ENCODE assay signal across 8 mouse cellular contexts in genomic region chr9:116383411-116384101, GRCm38 (mm10).
DNase-seq lines count a peak whose midpoint lies in the region; ATAC-seq and TF ChIP-seq lines count a peak whose summit lies in the region.

No protein-coding gene starts in this region.

- no peak for TF ChIP-seq POLR2A in spleen, adult 2 months (IDR thresholded peaks at IDR 0.05; ENCODE audit: low read depth, low read length)

- ATAC-seq in forebrain, embryonic 12.5 days (ENCODE audit: low FRiP score) = peak; percentile 17; the same call in 1 of the 2 replicates
- ATAC-seq in limb, embryonic 11.5 days (ENCODE audit: insufficient number of reproducible peaks, low FRiP score, low TSS enrichment, low read depth) = peak; percentile 81
- no peak for ATAC-seq in neural tube, embryonic 11.5 days (ENCODE audit: insufficient read depth, low FRiP score, low TSS enrichment)
- no peak for ATAC-seq in inflammation-experienced regulatory T-cells, adult 6 months

- H3K27ac ChIP-seq in spleen, adult 2 months (ENCODE audit: insufficient read depth, low read length) = peak overlapping the region; percentile 71
- 0 out of 2 replicates have a peak overlapping the region, but pooled peaks have one; percentile 46 for H3K27ac ChIP-seq in forebrain, embryonic 12.5 days
- peak overlapping the region; percentile 81 for H3K27ac ChIP-seq in hindbrain, embryonic 10.5 days
- peak overlapping the region; percentile 74 for H3K27ac ChIP-seq in limb, embryonic 11.5 days (replicated peaks; ENCODE audit: low read depth, low read length)
- H3K27ac ChIP-seq in neural tube, embryonic 11.5 days (ENCODE audit: low read depth, low read length) = 0 out of 2 replicates have a peak overlapping the region, but pooled peaks have one; percentile 41

- TF ChIP-seq CTCF in spleen, adult 2 months (IDR thresholded peaks at IDR 0.05; ENCODE audit: extremely low read depth, insufficient read depth, insufficient read length, insufficient replicate concordance) = no peak

- H3K36me3 ChIP-seq in spleen, adult 2 months (ENCODE audit: control insufficient read depth, insufficient read depth, low read length) = no peaks in the 10 kb centered on the region
- no peaks in the 10 kb centered on the region for H3K36me3 ChIP-seq in forebrain, embryonic 12.5 days (replicated peaks)
- H3K36me3 ChIP-seq in hindbrain, embryonic 10.5 days = no peaks in the 10 kb centered on the region
- no peaks in the 10 kb centered on the region for H3K36me3 ChIP-seq in limb, embryonic 11.5 days (ENCODE audit: control insufficient read depth, insufficient read depth, low read length)
- H3K36me3 ChIP-seq in neural tube, embryonic 11.5 days (ENCODE audit: control insufficient read depth, insufficient read depth, low read length) = no peaks in the 10 kb centered on the region

- H3K9me3 ChIP-seq in forebrain, embryonic 12.5 days = no peaks in the 10 kb centered on the region
- H3K9me3 ChIP-seq in hindbrain, embryonic 10.5 days = no peaks in the 10 kb centered on the region
- H3K9me3 ChIP-seq in limb, embryonic 11.5 days (ENCODE audit: control insufficient read depth, low read length) = no peaks in the 10 kb centered on the region
- H3K9me3 ChIP-seq in neural tube, embryonic 11.5 days (ENCODE audit: control insufficient read depth, low read length) = no peaks in the 10 kb centered on the region

- no peaks in the 10 kb centered on the region for H3K27me3 ChIP-seq in spleen, adult 2 months (ENCODE audit: control insufficient read depth, insufficient read depth, low read length)
- H3K27me3 ChIP-seq in forebrain, embryonic 12.5 days = no peaks in the 10 kb centered on the region
- no peaks in the 10 kb centered on the region for H3K27me3 ChIP-seq in hindbrain, embryonic 10.5 days (ENCODE audit: insufficient read depth, poor library complexity, severe bottlenecking)
- no peaks in the 10 kb centered on the region for H3K27me3 ChIP-seq in limb, embryonic 11.5 days (ENCODE audit: control insufficient read depth, insufficient read depth, low read length)
- no peaks in the 10 kb centered on the region for H3K27me3 ChIP-seq in neural tube, embryonic 11.5 days (ENCODE audit: control insufficient read depth, insufficient read depth, low read length)

- peak overlapping the region; percentile 6; the same call in 1 of the 2 replicates for H3K4me2 ChIP-seq in forebrain, embryonic 12.5 days
- H3K4me2 ChIP-seq in limb, embryonic 11.5 days (ENCODE audit: low read depth, severe bottlenecking) = peak overlapping the region; percentile 8
- H3K4me2 ChIP-seq in neural tube, embryonic 11.5 days (ENCODE audit: low read depth) = no peak overlapping the region

- H3K4me1 ChIP-seq in spleen, adult 2 months (ENCODE audit: control insufficient read depth, insufficient read depth, insufficient read length) = peaks cover 11% of the 10 kb centered on the region
- 0 out of 2 replicates have a peak, but pooled peaks cover 5% of the 10 kb centered on the region for H3K4me1 ChIP-seq in forebrain, embryonic 12.5 days
- peaks cover 19% of the 10 kb centered on the region for H3K4me1 ChIP-seq in hindbrain, embryonic 10.5 days (replicated peaks)
- peaks cover 8% of the 10 kb centered on the region for H3K4me1 ChIP-seq in limb, embryonic 11.5 days (ENCODE audit: control insufficient read depth, insufficient read depth, low read length)
- H3K4me1 ChIP-seq in neural tube, embryonic 11.5 days (ENCODE audit: control insufficient read depth, insufficient read depth, low read length) = no peaks in the 10 kb centered on the region

- WGBS in spleen, adult 2 months = 22% methylated on average over 18 of the region's 18 CpGs
- 63% methylated on average over 18 of the region's 18 CpGs for WGBS in forebrain, embryonic 12.5 days
- 46% methylated on average over 18 of the region's 18 CpGs for WGBS in hindbrain, embryonic 10.5 days
- WGBS in limb, embryonic 11.5 days = 17% methylated on average over 18 of the region's 18 CpGs
- WGBS in neural tube, embryonic 11.5 days = 50% methylated on average over 18 of the region's 18 CpGs

- no peak for DNase-seq in spleen, adult 2 months (ENCODE audit: low read depth in 1 of 2, low spot score in 2 of 2)
- DNase-seq in spleen, postnatal 14 days (ENCODE audit: low spot score in 2 of 2) = no peak
- DNase-seq in hindbrain, embryonic 10.5 days (ENCODE audit: low spot score) = peak; percentile 19
- DNase-seq in limb, embryonic 11.5 days (ENCODE audit: low spot score) = peak; percentile 72
- peak; percentile 33 for DNase-seq in neural tube, embryonic 11.5 days (ENCODE audit: low spot score)
- DNase-seq in retina, postnatal 1 day = no peak

- 0 out of 2 replicates have a peak overlapping the region, but pooled peaks have one; percentile 29 for H3K9ac ChIP-seq in forebrain, embryonic 12.5 days
- no peak overlapping the region for H3K9ac ChIP-seq in limb, embryonic 11.5 days (ENCODE audit: low read length)
- H3K9ac ChIP-seq in neural tube, embryonic 11.5 days (ENCODE audit: low read length) = no peak overlapping the region

- peak overlapping the region; percentile 32; the same call in 1 of the 2 replicates for H3K4me3 ChIP-seq in spleen, adult 2 months (ENCODE audit: extremely low read depth, insufficient read depth, insufficient read length)
- H3K4me3 ChIP-seq in forebrain, embryonic 12.5 days (replicated peaks) = no peak overlapping the region
- peak overlapping the region; percentile 13; the same call in 1 of the 2 replicates for H3K4me3 ChIP-seq in hindbrain, embryonic 10.5 days
- no peak overlapping the region for H3K4me3 ChIP-seq in limb, embryonic 11.5 days (ENCODE audit: low read depth, low read length)
- H3K4me3 ChIP-seq in neural tube, embryonic 11.5 days (ENCODE audit: low read depth, low read length) = no peak overlapping the region

Comparison
In these comparisons a context has a peak if more than half of its experiments do, and no peak if none do; other contexts are left out.
1. DNase-seq: peak in hindbrain, embryonic 10.5 days (single experiment), limb, embryonic 11.5 days (single experiment) and neural tube, embryonic 11.5 days (single experiment); none in spleen, adult 2 months (0 of 2), spleen, postnatal 14 days (0 of 2) and retina, postnatal 1 day (single experiment).
2. H3K4me3 ChIP-seq: peak in spleen, adult 2 months (single experiment) and hindbrain, embryonic 10.5 days (single experiment); none in forebrain, embryonic 12.5 days (single experiment), limb, embryonic 11.5 days (single experiment) and neural tube, embryonic 11.5 days (single experiment).
3. ATAC-seq: peak in forebrain, embryonic 12.5 days (single experiment) and limb, embryonic 11.5 days (single experiment); none in neural tube, embryonic 11.5 days (single experiment) and inflammation-experienced regulatory T-cells, adult 6 months (single experiment).
4. Peak in every context shown above with its lines, with median percentiles within 50 percentile points of each other: H3K27ac ChIP-seq.